Mouse (Mus musculus) liver, adult (tissue): ENCODE measurements around the gene Sult1b1.

Source experiments
- GATA4 ChIP-seq: IDR thresholded peaks from 2 replicates; pipeline ENCODE4 v1.6.1; 2014; ENCODE audit warnings: mild to moderate bottlenecking, low read length; ENCODE audit not compliant: insufficient replicate concordance

The Sult1b1 gene

DNA sequence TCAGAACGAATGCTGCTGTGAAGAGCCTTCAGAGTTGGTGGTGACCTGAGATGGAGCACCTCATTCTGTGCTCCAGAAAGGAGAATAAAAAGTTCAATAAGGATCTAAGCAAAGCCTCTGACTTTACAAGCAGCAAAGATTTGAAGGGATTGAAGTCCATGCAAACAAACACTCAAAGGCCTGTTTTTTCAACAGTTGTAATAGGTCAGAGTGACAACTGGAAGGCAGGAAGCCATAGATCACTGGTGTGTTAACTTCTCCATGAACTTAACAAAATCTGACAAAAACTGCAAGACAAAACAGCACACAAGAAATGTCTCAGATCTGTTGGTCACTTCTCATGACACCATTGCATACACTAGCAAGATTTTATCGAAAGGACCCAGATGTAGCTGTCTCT, at the start of gene Sult1b1:
TSS of gene Sult1b1 (minus strand) at position 85 of the 400 bp plus-strand sequence.
- no peak for TF ChIP-seq GATA4

DNA sequence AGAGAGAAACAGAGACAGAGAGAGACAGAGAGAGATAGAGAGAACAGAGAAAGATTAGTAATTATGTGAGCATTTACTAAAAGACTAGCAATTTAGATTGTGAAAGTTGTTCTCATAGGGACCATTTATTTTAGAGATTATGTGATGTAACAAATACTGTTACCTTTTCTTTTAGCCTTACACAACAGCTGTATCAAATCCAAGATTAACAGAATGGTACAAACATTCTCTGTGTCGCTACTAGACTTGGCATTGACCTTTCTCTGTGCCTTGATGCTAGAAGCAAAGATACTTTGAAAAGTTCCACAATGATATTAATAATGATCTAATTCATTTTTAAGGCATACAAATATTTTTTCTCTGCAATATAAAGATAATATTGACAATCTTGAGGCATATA, 42.4 kb upstream of the Sult1b1 start:
- TF ChIP-seq GATA4 = no peak

DNA sequence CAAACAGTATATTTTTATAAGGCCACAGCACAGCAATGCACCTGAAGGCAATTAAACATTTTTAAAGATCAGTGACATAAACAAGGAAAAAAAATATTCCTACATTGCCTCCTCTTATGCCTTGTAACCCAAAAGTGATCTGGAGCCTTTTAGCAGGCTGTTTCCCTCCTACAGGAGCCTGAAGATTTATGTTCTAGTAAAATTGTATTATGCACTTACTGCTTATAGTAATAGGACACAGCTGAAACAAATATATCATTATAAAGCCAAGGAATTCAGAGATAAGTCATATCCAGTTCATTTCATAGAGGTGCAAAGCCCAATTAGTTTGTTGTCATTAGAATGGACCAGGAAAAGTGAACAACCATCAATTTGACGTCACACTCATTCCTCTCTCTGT, 36.2 kb upstream of the Sult1b1 start:
- TF ChIP-seq GATA4 = no peak

GRCm38 (mm10) chr5:87573490-87573889, 35.5 kb upstream of the Sult1b1 start:
- TF ChIP-seq GATA4 = no peak

- no peak for TF ChIP-seq GATA4
These were observed 34.8 kb upstream of the Sult1b1 start for GRCm38 (mm10) chr5:87572781-87573180.

DNA sequence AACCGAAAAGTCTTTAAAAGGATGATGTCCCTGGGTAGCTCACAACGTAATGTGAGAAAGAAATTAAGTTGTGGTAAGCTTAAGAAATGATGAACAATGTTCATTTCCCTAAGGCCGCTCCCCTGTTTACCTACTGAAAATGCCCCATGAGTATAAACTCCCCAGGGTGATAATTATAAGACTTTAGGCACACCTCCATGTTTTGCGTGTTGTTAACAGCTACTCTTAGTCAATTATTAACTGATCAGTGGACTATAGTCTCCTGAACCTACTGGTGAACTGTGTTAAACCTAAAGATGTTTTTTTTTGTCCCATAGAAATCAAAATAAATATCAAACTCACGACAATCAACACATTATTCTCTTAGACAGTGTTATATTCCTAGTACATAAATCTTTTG, 30.9 kb upstream of the Sult1b1 start, which contains the start of gene Sult1d1:
TSS of gene Sult1d1 (minus strand) at position 183 of the 400 bp plus-strand sequence.
- no peak for TF ChIP-seq GATA4

- no peak for TF ChIP-seq GATA4
These were observed 29.3 kb upstream of the Sult1b1 start for GRCm38 (mm10) chr5:87567306-87567705.

- no peak for TF ChIP-seq GATA4
These were observed 25.0 kb upstream of the Sult1b1 start for GRCm38 (mm10) chr5:87562966-87563365.

- no peak for TF ChIP-seq GATA4
These were observed 24.5 kb upstream of the Sult1b1 start for GRCm38 (mm10) chr5:87562526-87562925.

DNA sequence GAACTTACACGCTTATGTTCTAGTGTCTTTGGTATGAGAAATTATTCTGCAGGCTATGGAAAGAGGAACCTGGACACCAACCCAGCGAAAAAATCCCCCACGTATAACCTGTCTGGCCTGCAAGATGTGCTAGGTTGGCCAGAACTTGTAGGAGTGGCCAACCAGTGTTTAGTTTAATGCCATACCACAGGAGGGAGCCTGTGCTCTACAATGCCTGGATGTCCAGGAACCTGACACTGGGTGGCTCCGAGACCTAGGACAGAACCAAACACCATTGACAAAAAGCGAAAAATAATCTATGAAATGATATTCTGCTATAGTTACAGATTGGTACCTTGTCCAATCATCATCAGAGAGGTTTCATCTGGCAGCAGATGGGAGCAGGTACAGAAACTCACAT, 22.1 kb upstream of the Sult1b1 start:
- TF ChIP-seq GATA4 = no peak

DNA sequence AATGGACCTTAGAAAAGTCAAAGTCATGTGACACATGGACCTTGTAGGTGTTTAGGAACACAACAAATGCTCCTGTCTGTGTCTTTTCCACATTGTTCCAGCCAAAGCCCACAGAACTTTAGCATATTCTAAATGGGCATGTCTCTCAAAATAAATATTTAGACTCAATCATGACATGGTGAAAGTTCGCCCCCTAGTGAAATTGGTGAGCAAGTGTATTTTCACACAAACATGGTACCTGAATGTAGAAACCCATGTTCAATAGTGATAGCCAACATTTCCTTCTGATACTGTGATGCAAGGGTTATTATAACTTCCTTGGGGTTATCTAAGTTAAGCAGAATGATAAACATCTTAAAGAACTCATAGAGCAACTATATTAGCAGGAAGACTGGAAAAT, 12.9 kb upstream of the Sult1b1 start:
- TF ChIP-seq GATA4 = no peak

GRCm38 (mm10) chr5:87535994-87536644, 1.9 kb downstream of the Sult1b1 start:
- TF ChIP-seq GATA4 = no peak

GRCm38 (mm10) chr5:87532288-87532687, 5.7 kb downstream of the Sult1b1 start:
- no peak for TF ChIP-seq GATA4

GRCm38 (mm10) chr5:87505776-87506458, 32.1 kb downstream of the Sult1b1 start:
- no peak for TF ChIP-seq GATA4

DNA sequence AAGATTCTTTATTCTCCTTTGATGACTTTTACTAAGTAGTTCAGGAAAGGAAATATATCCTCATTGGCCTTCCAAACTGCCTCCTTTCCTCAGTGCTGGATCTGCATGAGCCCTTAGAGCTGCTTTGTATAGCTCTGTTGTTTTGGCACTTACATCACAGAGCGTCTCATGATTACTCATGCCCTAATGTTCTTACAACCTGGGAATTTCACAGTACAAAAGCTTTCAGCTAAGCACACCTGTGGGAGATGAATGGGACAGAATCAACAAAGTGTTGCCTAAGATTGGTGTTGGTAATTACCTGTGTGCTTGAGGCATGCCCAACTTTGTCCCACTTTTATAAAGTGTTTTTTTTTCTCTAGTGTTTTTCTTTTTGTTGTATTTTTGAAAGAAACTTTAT, 35.3 kb downstream of the Sult1b1 start:
- no peak for TF ChIP-seq GATA4

DNA sequence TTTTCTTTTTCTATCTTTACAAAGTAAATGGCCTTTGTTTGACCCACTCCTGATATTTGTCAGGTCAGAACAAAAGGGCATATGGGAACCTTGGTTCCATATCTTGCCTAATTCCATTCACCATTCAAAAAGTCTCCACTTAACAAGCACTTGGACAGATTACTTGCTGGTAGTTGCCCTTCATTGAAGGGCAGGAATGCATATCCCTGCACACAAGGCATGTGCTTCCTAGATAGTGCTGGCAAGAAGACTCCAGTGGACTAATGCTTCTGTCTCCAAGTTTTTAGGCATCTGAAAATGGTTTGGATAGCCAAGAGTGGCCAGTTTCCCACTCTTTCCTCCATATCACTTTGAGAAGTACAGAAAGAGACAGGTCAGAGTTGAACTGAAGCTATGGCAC, 38.7 kb downstream of the Sult1b1 start:
- TF ChIP-seq GATA4 = no peak

DNA sequence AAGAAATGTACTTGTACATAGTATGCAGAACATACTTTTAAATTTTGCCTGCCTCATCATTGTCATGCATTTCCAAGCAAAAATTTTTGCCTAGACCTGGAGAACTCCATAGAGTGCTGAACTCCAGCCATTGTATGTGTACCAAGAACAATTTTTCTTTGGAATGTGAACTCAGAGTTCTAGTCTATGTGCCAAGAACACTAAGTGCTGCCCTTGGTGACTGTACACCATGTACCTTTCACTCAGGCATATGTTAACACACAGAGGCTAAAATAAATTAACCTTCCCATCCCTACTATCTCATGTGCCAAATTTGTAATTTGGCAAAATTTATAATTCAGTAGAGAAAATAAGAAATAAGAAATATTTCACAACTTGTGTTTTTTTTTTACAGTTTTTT, 39.1 kb downstream of the Sult1b1 start:
- TF ChIP-seq GATA4 = no peak
